Mouse (Mus musculus): Measurements from ENCODE around the gene Lsm10.
A peak's percentile ranks its signal among the peaks of the same experiment; 100 is the strongest.

GRCm38 (mm10) chr4:126132636-126133264, 36.3 kb downstream of the Lsm10 start:
- TF ChIP-seq CTCF (IDR thresholded peaks at IDR 0.05) (no peak), EP300 (IDR thresholded peaks at IDR 0.05) (peak; percentile 88)

Data from lung, postnatal 0 days (tissue).